Mouse (Mus musculus): ENCODE results near the gene Togaram1. TPM values are rescaled to one million over a fixed set of nuclear protein-coding genes. Genes with fewer than 3 reads are reported as not detected.
A peak's percentile ranks its signal among the peaks of the same experiment; 100 is the strongest.

The Togaram1 gene
- total and polyA plus RNA-seq, 3 experiments = 14.8 to 22.7 (median 15.9) TPM

DNA sequence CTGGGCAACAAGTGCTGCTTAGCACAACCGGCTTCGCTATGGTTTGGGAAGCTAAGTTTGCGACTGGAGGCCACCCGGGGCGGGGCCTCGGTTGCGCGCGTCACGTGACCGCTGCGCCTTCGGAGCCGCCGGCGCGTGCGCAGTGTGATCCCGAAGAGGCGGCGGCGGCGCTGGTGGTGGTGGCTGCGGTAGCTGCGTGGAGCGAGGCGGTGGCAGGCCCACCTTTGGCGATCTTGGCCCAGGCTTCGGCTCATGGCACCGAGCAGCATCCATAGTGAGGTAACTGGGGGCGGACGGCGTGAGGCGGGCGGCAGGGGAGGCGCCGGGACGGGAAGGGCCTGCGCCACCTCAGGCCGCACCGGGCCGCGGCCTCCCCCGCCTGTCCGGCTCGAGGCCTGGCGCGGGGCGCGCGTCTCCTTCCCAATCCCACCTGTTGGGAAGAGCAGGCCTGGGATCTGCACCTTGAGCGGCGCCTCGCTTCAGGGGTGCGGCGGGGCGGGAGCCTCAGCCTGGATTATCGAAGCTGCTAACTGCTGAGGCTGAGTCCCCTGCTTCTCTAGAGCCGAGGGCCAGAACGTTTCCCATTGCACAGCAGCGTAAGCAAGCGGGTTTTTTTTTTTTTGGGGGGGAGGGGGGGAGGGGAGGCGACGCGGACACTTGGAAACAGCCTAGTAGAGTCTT, 70.7 kb downstream of the Togaram1 start, which contains the start of gene Prpf39 (continued):
- TF ChIP-seq TBP (IDR thresholded peaks at IDR 0.05; ENCODE audit: low read depth, low read length) (peak; percentile 82), CHD2 (IDR thresholded peaks at IDR 0.05; ENCODE audit: low read length) (no peak), TCF12 (IDR thresholded peaks at IDR 0.05; ENCODE audit: low read depth, low read length) (peak; percentile 40; the same call in 1 of the 2 replicates), KAT2A (conservative IDR thresholded peaks at IDR 0.05; ENCODE audit: low read depth, low read length) (no peak; the same call in 1 of the 2 replicates), UBTF (IDR thresholded peaks at IDR 0.05; ENCODE audit: borderline replicate concordance, insufficient read depth, low read depth, low read length) (peak; percentile 89; the same call in 1 of the 2 replicates), GATA1 (IDR thresholded peaks at IDR 0.05; ENCODE audit: low read depth, low read length) (no peak), ZKSCAN1 (IDR thresholded peaks at IDR 0.05; ENCODE audit: low read depth, low read length) (no peak; the same call in 1 of the 2 replicates), GABPA (IDR thresholded peaks at IDR 0.05; ENCODE audit: low read depth, low read length) (no peak), USF1 (IDR thresholded peaks at IDR 0.05; ENCODE audit: low read depth, low read length) (peak; percentile 99), MYB (IDR thresholded peaks at IDR 0.05; ENCODE audit: low read depth, low read length) (no peak), MAX (IDR thresholded peaks at IDR 0.05; ENCODE audit: low read length) (peak; percentile 95), RCOR1 (IDR thresholded peaks at IDR 0.05; ENCODE audit: low read depth, low read length) (no peak), NELFE (IDR thresholded peaks at IDR 0.05; ENCODE audit: low read depth, low read length) (peak; percentile 92), ELF1 (IDR thresholded peaks at IDR 0.05; ENCODE audit: low read depth, low read length) (0 out of 2 replicates have a peak, but pooled peaks have one; percentile 22), POLR2AphosphoS5 (IDR thresholded peaks at IDR 0.05; ENCODE audit: borderline replicate concordance, low read depth, low read length) (no peak; the same call in 1 of the 2 replicates), MYC (IDR thresholded peaks at IDR 0.05; ENCODE audit: low read depth, low read length) (no peak)

DNA sequence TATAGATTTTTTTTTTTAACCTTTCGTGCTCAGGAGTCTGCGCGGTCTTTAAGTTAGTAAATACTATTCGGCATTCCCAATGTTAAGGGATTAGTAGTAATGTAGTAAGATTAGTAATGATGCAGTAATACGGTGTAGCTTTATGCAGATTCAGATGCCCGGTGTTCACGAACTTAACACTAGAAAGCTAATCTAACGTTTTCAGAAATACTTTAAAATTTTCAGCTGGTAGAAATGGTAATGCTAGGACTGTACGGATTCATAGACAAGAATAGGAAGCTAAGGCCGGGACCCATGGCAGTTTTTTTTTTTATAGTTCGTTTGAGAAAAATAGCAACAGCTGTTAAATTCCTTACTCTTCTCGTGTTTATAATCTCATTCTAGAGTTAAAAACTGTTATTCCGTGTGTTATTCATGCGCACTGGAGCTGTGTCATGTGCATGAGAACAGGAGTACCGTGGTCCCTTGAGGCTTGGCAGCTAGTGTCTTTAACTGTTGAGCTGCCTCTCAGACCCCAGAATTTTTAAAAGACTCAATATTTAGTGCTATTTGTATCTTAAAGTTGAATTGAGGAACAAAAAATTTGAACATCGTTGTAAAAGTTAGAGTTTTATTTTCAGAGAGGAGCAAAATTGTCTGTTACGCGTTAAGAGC, 71.4 kb downstream of the Togaram1 start:
- Histone ChIP-seq H3K4me1 (ENCODE audit: control insufficient read depth in 1 of 2, insufficient read depth in 2 of 2, low read length in 2 of 2) (peaks cover 9 to 12% of the 10 kb centered on the region in 2 experiments; a peak in 3 of 4 replicates), H3K79me2 (ENCODE audit: control insufficient read depth, insufficient read depth, low read length, poor library complexity) (peaks cover 43% of the 10 kb centered on the region), H3K36me3 (ENCODE audit: control insufficient read depth in 1 of 2, insufficient read depth in 2 of 2, low read length in 2 of 2) (peaks cover 17 to 29% of the 10 kb centered on the region in 2 experiments), H3K27ac (ENCODE audit: control insufficient read depth, low read depth, low read length) (peak overlapping the region; percentile 54), H3K9me3 (replicated peaks; ENCODE audit: insufficient read depth, low read length) (no peaks in the 10 kb centered on the region), H3K4me3 (ENCODE audit: control insufficient read depth in 1 of 2, insufficient read depth in 1 of 2, low read depth in 2 of 2, low read length in 2 of 2) (peak overlapping the region; percentile 95 to 97), H3K27me3 (ENCODE audit: control insufficient read depth in 1 of 2, insufficient read depth in 2 of 2, low read length in 2 of 2) (no peaks in the 10 kb centered on the region), H3K9ac (ENCODE audit: control insufficient read depth, low read depth, low read length, poor library complexity, severe bottlenecking) (peak overlapping the region; percentile 99)
- peak; percentile 62 for DNase-seq (ENCODE audit: low read depth, low spot score)
- TF ChIP-seq SIN3A (IDR thresholded peaks at IDR 0.05; ENCODE audit: low read length) (0 out of 2 replicates have a peak, but pooled peaks have one; percentile 24), JUND (IDR thresholded peaks at IDR 0.05; ENCODE audit: low read depth, low read length) (no peak), ETS1 (IDR thresholded peaks at IDR 0.05; ENCODE audit: low read depth, low read length) (0 out of 2 replicates have a peak, but pooled peaks have one; percentile 18), TBP (IDR thresholded peaks at IDR 0.05; ENCODE audit: low read depth, low read length) (no peak), TAL1 (IDR thresholded peaks at IDR 0.05; ENCODE audit: low read length) (no peak), HCFC1 (IDR thresholded peaks at IDR 0.05; ENCODE audit: low read depth, low read length) (0 out of 2 replicates have a peak, but pooled peaks have one; percentile 26), MAZ (IDR thresholded peaks at IDR 0.05; ENCODE audit: low read depth, low read length) (no peak), USF1 (IDR thresholded peaks at IDR 0.05; ENCODE audit: low read depth, low read length) (0 out of 2 replicates have a peak, but pooled peaks have one; percentile 2), MYC (IDR thresholded peaks at IDR 0.05; ENCODE audit: low read depth, low read length) (0 out of 2 replicates have a peak, but pooled peaks have one; percentile 6), POLR2AphosphoS2 (IDR thresholded peaks at IDR 0.05; ENCODE audit: low read length) (no peak), NRF1 (IDR thresholded peaks at IDR 0.05; ENCODE audit: insufficient read depth, low read depth, low read length, poor library complexity, severe bottlenecking) (no peak), MXI1 (IDR thresholded peaks at IDR 0.05; ENCODE audit: low read depth, low read length) (peak; percentile 21; the same call in 1 of the 2 replicates)

Measured in MEL (cell line).